Mouse (Mus musculus): Measurements from ENCODE around the gene Spdye4a.
"Not testable (repeated sequence)": the region's sequence is repeated elsewhere in the genome, so short reads cannot be mapped to it uniquely, and the experiment has no call there.

DNA sequence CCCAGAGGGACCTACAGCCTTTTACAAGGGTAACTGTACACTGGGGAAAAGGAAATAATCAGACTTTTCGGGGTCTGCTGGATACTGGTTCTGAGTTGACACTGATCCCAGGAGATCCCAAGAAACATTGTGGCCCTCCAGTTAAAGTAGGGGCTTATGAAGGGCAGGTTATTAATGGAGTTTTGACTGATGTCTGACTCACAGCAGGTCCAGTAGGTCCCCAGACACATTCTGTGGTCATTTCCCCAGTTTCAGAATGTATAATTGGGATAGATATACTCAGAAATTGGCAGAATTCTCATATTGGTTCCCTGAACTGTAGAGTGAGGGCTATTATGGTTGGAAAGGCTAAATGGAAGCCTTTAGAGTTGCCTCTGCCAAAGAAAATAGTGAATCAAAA is 38.7 kb downstream of the Spdye4a start:
- TF ChIP-seq GATA1 (IDR thresholded peaks at IDR 0.05; ENCODE audit: borderline replicate concordance, low read length); FLI1 (IDR thresholded peaks at IDR 0.05; ENCODE audit: low read length): not testable (repeated sequence)
